Mouse (Mus musculus): ENCODE measurements around the gene Rbbp8nl. TPM values are rescaled to one million over a fixed set of nuclear protein-coding genes. Genes with fewer than 3 reads are reported as not detected.

Rbbp8nl gene
- total RNA-seq (2021), result not detected
- long read RNA-seq, experiment 1, result 0 reads
- long read RNA-seq, experiment 2, result 0 reads

GRCm38 (mm10) chr2:180289440-180290108, at the start of gene Rbbp8nl:
Gene Rbbp8nl (minus strand): TSS chr2:180289879.
- DNase-seq (ENCODE audit: low spot score in 2 of 2), result no peak

GRCm38 (mm10) chr2:180334551-180334986, 44.9 kb upstream of the Rbbp8nl start, which contains the start of gene Gata5:
Gene Gata5 (minus strand): TSS chr2:180334699.
- no peak for DNase-seq (ENCODE audit: low spot score in 2 of 2)

GRCm38 (mm10) chr2:180333778-180334550, 44.3 kb upstream of the Rbbp8nl start:
- no peak for DNase-seq (ENCODE audit: low spot score in 2 of 2)

- no peak for DNase-seq (ENCODE audit: low spot score in 2 of 2)
These were observed 39.8 kb upstream of the Rbbp8nl start for GRCm38 (mm10) chr2:180329466-180329865.

GRCm38 (mm10) chr2:180322674-180323355, 33.1 kb upstream of the Rbbp8nl start:
- DNase-seq (ENCODE audit: low spot score in 2 of 2), result no peak

- no peak for DNase-seq (ENCODE audit: low spot score in 2 of 2)
These were observed 30.5 kb upstream of the Rbbp8nl start for GRCm38 (mm10) chr2:180320216-180320615.

- DNase-seq (ENCODE audit: low spot score in 2 of 2), result no peak
These were observed 27.9 kb upstream of the Rbbp8nl start for GRCm38 (mm10) chr2:180317591-180317990.

GRCm38 (mm10) chr2:180314292-180314691, 24.6 kb upstream of the Rbbp8nl start:
- DNase-seq (ENCODE audit: low spot score in 2 of 2), result no peak

GRCm38 (mm10) chr2:180311147-180311546, 21.5 kb upstream of the Rbbp8nl start:
- DNase-seq (ENCODE audit: low spot score in 2 of 2), result no peak

GRCm38 (mm10) chr2:180307680-180308079, 18.0 kb upstream of the Rbbp8nl start:
- no peak for DNase-seq (ENCODE audit: low spot score in 2 of 2)

- no peak for DNase-seq (ENCODE audit: low spot score in 2 of 2)
These were observed 16.9 kb upstream of the Rbbp8nl start for GRCm38 (mm10) chr2:180306423-180307168.

- DNase-seq (ENCODE audit: low spot score in 2 of 2), result no peak
These were observed 16.3 kb upstream of the Rbbp8nl start for GRCm38 (mm10) chr2:180306009-180306408.

GRCm38 (mm10) chr2:180305490-180305889, 15.8 kb upstream of the Rbbp8nl start:
- no peak for DNase-seq (ENCODE audit: low spot score in 2 of 2)

- DNase-seq (ENCODE audit: low spot score in 2 of 2), result no peak
These were observed 14.9 kb upstream of the Rbbp8nl start for GRCm38 (mm10) chr2:180304554-180304953.

GRCm38 (mm10) chr2:180303468-180303867, 13.8 kb upstream of the Rbbp8nl start:
- DNase-seq (ENCODE audit: low spot score in 2 of 2), result no peak

GRCm38 (mm10) chr2:180302201-180302600, 12.5 kb upstream of the Rbbp8nl start:
- DNase-seq (ENCODE audit: low spot score in 2 of 2), result no peak

- no peak for DNase-seq (ENCODE audit: low spot score in 2 of 2)
These were observed 11.1 kb upstream of the Rbbp8nl start for GRCm38 (mm10) chr2:180300771-180301170.

- DNase-seq (ENCODE audit: low spot score in 2 of 2), result no peak
These were observed 10.6 kb upstream of the Rbbp8nl start for GRCm38 (mm10) chr2:180300252-180300651.

GRCm38 (mm10) chr2:180292906-180293305, 3.2 kb upstream of the Rbbp8nl start:
- no peak for DNase-seq (ENCODE audit: low spot score in 2 of 2)

- DNase-seq (ENCODE audit: low spot score in 2 of 2), result no peak
These were observed 2.3 kb upstream of the Rbbp8nl start for GRCm38 (mm10) chr2:180292026-180292425.

GRCm38 (mm10) chr2:180291566-180291965, 1.9 kb upstream of the Rbbp8nl start:
- DNase-seq (ENCODE audit: low spot score in 2 of 2), result no peak
